Mouse (Mus musculus) liver, adult 2 months (tissue): ENCODE measurements around the gene Ofcc1. TPM values are rescaled to one million over a fixed set of nuclear protein-coding genes. Genes with fewer than 3 reads are reported as not detected.

Experiments
- DNase-seq: peaks from one replicate; pipeline ENCODE4 v3.0.0-alpha.2; 2011; ENCODE audit warnings: low read depth, low spot score; ENCODE audit errors: extremely low read depth
- H3K27ac ChIP-seq: fragments of 200-500 bp; replicated peaks from 2 replicates; pipeline ENCODE4 v1.5.1; 2012; ENCODE audit warnings: low read depth, mild to moderate bottlenecking, control low read depth, inconsistent platforms, low read length; ENCODE audit not compliant: insufficient read depth
- H3K27me3 ChIP-seq: fragments of 200-500 bp; 2 replicates; pipeline ENCODE4 v1.6.1; 2012; ENCODE audit warnings: mild to moderate bottlenecking, moderate library complexity, low read length, inconsistent platforms; ENCODE audit not compliant: control insufficient read depth, insufficient read depth
- H3K36me3 ChIP-seq: fragments of 200-500 bp; 2 replicates; pipeline ENCODE4 v1.6.1; 2012; ENCODE audit warnings: low read length, inconsistent platforms; ENCODE audit not compliant: control insufficient read depth, insufficient read depth
- H3K4me1 ChIP-seq: fragments of 200-500 bp; 2 replicates; pipeline ENCODE4 v1.6.1; 2011; ENCODE audit warnings: low read length; ENCODE audit not compliant: control insufficient read depth, insufficient read depth
- H3K4me3 ChIP-seq: fragments of 200-500 bp; 2 replicates; pipeline ENCODE4 v1.5.1; 2011; ENCODE audit warnings: low read depth, mild to moderate bottlenecking, control low read depth, low read length, moderate library complexity; ENCODE audit not compliant: insufficient read depth
- H3K79me2 ChIP-seq: fragments of 200-500 bp; 2 replicates; pipeline ENCODE4 v1.6.1; 2012; ENCODE audit warnings: inconsistent platforms, mild to moderate bottlenecking, low read length, moderate library complexity; ENCODE audit not compliant: control insufficient read depth, insufficient read depth
- H3K9ac ChIP-seq: fragments of 200-500 bp; 2 replicates; pipeline ENCODE4 v1.6.1; 2012; ENCODE audit warnings: low read depth, mild to moderate bottlenecking, control low read depth, inconsistent platforms, low read length
- CTCF ChIP-seq: fragments of 200-500 bp; IDR thresholded peaks from 2 replicates; pipeline ENCODE4 v1.5.1; 2011; ENCODE audit warnings: low read depth, low read length, control low read depth
- POLR2A ChIP-seq: fragments of 200-500 bp; IDR thresholded peaks from 2 replicates; pipeline ENCODE4 v1.6.1; 2011; ENCODE audit warnings: low read length, control low read depth; ENCODE audit not compliant: insufficient read depth; ENCODE audit errors: extremely low read depth
- WGBS: fragments of 180-500 bp; shearing (Covaris S2); methylation state at CpG from one replicate; pipeline ENCODE4 v1.1.7; 2018; 5-methylcytosine and 5-hydroxymethylcytosine counted together
- polyA plus RNA-seq: library from polyadenylated mRNA; depleted of rRNA; stranded (reverse); fragments of >200 nt; gene quantifications from 2 replicates; pipeline ENCODE4 v1.2.3, GENCODE M21; 2012
- total RNA-seq: library from RNA; depleted of rRNA; stranded (reverse); fragments of >200 nt; gene quantifications from 2 replicates; pipeline ENCODE4 v1.2.3, GENCODE M21; 2014

Ofcc1 gene
- total and polyA plus RNA-seq, 2 experiments = not detected

GRCm38 (mm10) chr13:40315158-40315792 is 46.0 kb downstream of the Ofcc1 start:
- no peak for TF ChIP-seq CTCF
- TF ChIP-seq POLR2A = no peak
- Histone ChIP-seq H3K79me2 (no peaks in the 10 kb centered on the region), H3K4me3 (no peak overlapping the region), H3K27ac (no peak overlapping the region; the same call in 1 of the 2 replicates), H3K36me3 (no peaks in the 10 kb centered on the region), H3K4me1 (peaks cover 2% of the 10 kb centered on the region; the same call in 1 of the 2 replicates), H3K27me3 (no peaks in the 10 kb centered on the region), H3K9ac (no peak overlapping the region)
- DNase-seq = peak; percentile 10
- 54% methylated on average over 4 of the region's 4 CpGs for WGBS

DNA sequence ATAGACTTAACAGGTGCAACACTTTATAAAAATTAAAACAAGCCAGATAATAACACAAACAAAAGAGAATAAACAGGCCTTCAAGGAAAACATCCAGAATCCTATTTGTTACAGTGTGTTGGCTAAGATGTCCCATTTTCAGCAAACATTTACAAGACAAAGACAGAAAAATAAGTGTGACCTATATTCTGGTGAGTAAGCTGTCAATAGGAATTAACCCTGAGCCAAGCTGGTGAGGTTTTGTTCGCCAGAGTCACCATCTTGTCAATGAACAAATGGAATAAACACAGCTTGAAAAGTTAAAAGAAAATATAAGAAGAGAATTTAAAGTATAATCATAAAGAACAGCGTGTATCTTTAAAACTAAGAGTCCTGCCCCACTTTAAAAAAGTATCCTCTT is 68.4 kb downstream of the Ofcc1 start:
- Histone ChIP-seq H3K9ac (no peak overlapping the region), H3K36me3 (no peaks in the 10 kb centered on the region), H3K27me3 (no peaks in the 10 kb centered on the region), H3K27ac (no peak overlapping the region), H3K4me3 (no peak overlapping the region), H3K4me1 (no peaks in the 10 kb centered on the region), H3K79me2 (no peaks in the 10 kb centered on the region)
- WGBS = 67% methylated on average over 2 of the region's 2 CpGs
- no peak for DNase-seq
- no peak for TF ChIP-seq POLR2A
- TF ChIP-seq CTCF = no peak

GRCm38 (mm10) chr13:40290846-40291245 is 70.4 kb downstream of the Ofcc1 start:
- H3K4me1 ChIP-seq = no peaks in the 10 kb centered on the region
- no peak overlapping the region for H3K9ac ChIP-seq
- no peak overlapping the region for H3K4me3 ChIP-seq
- no peaks in the 10 kb centered on the region for H3K27me3 ChIP-seq
- 89% methylated on average over 10 of the region's 10 CpGs for WGBS
- H3K27ac ChIP-seq = no peak overlapping the region
- no peaks in the 10 kb centered on the region for H3K79me2 ChIP-seq
- no peaks in the 10 kb centered on the region for H3K36me3 ChIP-seq
- no peak for DNase-seq
- TF ChIP-seq POLR2A (no peak), CTCF (no peak)

GRCm38 (mm10) chr13:40288650-40289049 is 72.6 kb downstream of the Ofcc1 start:
- Histone ChIP-seq H3K4me3 (no peak overlapping the region), H3K36me3 (no peaks in the 10 kb centered on the region), H3K27me3 (no peaks in the 10 kb centered on the region), H3K4me1 (no peaks in the 10 kb centered on the region), H3K27ac (no peak overlapping the region), H3K9ac (no peak overlapping the region), H3K79me2 (no peaks in the 10 kb centered on the region)
- TF ChIP-seq CTCF = no peak
- TF ChIP-seq POLR2A = no peak
- DNase-seq = no peak
- WGBS = 73% methylated on average over 4 of the region's 4 CpGs

- no peaks in the 10 kb centered on the region for H3K27me3 ChIP-seq
- DNase-seq = no peak
These were observed 73.8 kb downstream of the Ofcc1 start for GRCm38 (mm10) chr13:40287266-40288002.

More at GRCm38 (mm10) chr13:40287266-40288002, 73.8 kb downstream of the Ofcc1 start:
- Histone ChIP-seq H3K4me3 (no peak overlapping the region), H3K36me3 (no peaks in the 10 kb centered on the region), H3K9ac (no peak overlapping the region), H3K79me2 (no peaks in the 10 kb centered on the region), H3K27ac (no peak overlapping the region), H3K4me1 (no peaks in the 10 kb centered on the region)
- 84% methylated on average over 21 of the region's 21 CpGs for WGBS
- TF ChIP-seq POLR2A = no peak
- TF ChIP-seq CTCF = no peak
